Mouse (Mus musculus) heart, postnatal 0 days (tissue): ENCODE data around the gene Selenof.

Experiments used
- CTCF ChIP-seq: IDR thresholded peaks from 2 replicates; pipeline ENCODE4 v1.5.1; 2016; ENCODE audit warnings: antibody characterized with exemption, control low read depth, low read depth
- EP300 ChIP-seq: IDR thresholded peaks from 2 replicates; pipeline ENCODE4 v1.6.1; 2016; ENCODE audit warnings: antibody characterized with exemption, low read depth

- TF ChIP-seq CTCF (peak; percentile 62), EP300 (no peak)
These were observed 39.1 kb upstream of the Selenof start for GRCm38 (mm10) chr3:144531023-144531422.
